Mouse (Mus musculus) liver, postnatal 0 days (tissue): ENCODE measurements around the gene Tekt5.

Experiments used
- CTCF ChIP-seq: sonication (generic); IDR thresholded peaks from 2 replicates; pipeline ENCODE4 v1.5.1; 2016; ENCODE audit warnings: antibody characterized with exemption, low read depth
- EP300 ChIP-seq: IDR thresholded peaks from 2 replicates; pipeline ENCODE4 v1.6.1; 2016; ENCODE audit warnings: antibody characterized with exemption, low read depth, mild to moderate bottlenecking

DNA sequence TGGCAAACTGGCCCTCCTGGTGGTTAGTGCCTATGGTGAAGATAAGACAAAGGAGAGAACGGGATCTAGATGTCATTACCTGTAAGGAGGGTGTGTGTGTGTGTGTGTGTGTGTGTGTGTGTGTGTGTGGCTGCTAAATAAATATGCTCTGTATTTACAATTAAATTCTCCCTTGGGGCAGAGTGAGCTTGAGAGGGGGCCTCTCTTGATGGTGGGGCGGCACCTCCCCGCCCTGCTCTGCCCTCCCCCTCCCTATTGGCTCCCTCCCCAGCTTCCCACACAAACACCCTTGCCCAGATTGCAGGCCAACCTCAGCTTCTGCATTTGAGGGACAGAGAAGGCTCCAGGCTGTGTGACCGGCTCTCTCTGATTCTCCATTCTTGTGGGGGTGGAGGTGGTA, 83.3 kb downstream of the Tekt5 start:
- TF ChIP-seq EP300 (no peak), CTCF (no peak)
